Mouse (Mus musculus): ENCODE measurements around the gene Nubp1. TPM values are rescaled to one million over a fixed set of nuclear protein-coding genes. Genes with fewer than 3 reads are reported as not detected.

The Nubp1 gene
- total RNA-seq, 2 experiments from 2014 or later: 7.7 to 8.4 TPM

DNA sequence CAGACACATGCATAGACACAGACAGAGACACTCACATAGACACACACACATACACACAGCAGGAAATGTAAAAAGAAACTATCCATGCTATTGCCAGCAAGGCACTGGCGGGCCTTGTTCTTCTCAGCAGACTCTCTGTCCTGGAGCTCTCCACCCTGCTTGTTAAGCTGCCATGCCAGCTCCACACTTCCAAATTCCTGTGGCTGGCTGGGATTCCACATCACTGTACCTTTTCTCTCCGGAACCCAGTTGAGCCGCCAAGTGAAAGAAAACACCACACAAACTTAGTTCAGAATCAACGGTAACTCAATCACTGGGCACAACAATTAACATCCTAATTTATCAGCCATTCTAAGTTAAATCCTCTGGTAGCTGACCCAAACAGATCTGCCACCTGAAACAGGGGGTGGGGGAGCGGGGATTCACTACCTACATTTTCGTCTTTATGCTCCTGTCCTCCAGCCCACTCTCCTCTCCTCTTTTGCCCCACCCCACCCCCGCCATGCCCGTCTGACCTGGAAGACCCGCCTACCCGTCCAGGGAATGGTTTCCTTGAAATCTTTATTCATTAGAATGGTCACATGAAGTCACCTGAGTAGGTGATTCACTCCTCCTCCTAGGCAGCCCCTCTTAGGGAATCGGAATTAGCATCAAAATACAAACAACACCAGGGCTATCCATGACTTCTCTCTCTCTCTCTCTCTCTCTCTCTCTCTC is 55.8 kb downstream of the Nubp1 start:
- DNase-seq: no peak

- DNase-seq: no peak
These were observed 56.5 kb downstream of the Nubp1 start for GRCm38 (mm10) chr16:10468201-10468600.

DNA sequence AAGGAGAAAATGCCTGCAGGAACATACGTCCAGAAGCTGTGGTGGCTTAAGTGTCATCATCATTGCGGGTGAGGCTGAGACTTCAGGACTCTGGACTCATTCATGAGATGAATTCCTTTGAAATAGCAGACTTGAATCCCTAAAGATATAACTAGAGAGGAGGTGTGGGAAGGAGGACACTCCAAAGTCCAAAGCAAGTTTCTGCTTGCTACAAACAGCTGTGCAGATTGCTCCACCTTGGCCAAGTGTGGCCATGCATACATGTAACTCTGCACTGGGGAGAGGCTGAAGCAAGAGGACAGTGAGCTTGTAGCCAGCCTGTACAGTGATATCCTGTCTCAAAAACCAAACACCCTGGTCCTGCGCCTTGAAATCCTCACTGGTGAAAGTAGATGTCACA is 60.2 kb downstream of the Nubp1 start:
- DNase-seq: no peak

Other genes with a start within 250 kb of the Nubp1 start
- not detected for gene Rpl39l, start 241.7 kb upstream of the Nubp1 start, total RNA-seq (2021)
- gene Atf7ip2, start 219.2 kb upstream of the Nubp1 start, total RNA-seq (2021): not detected
- gene Emp2, start 98.0 kb upstream of the Nubp1 start, total RNA-seq (2021): 10 to 100 TPM; 31.4 to 34.6 TPM
- gene Tekt5, start 16.5 kb upstream of the Nubp1 start, total RNA-seq (2021): not detected
- gene Tvp23a, start 35.4 kb downstream of the Nubp1 start, total RNA-seq (2021): under 1 TPM; 0.10 to 0.26 TPM
- gene Ciita, start 68.1 kb downstream of the Nubp1 start, total RNA-seq (2021): 1 to 10 TPM; 1.3 to 3.9 TPM
- gene Dexi, start 131.1 kb downstream of the Nubp1 start, total RNA-seq (2021): 10 to 100 TPM; 29.7 to 33.3 TPM
- gene Clec16a, start 133.4 kb downstream of the Nubp1 start, total RNA-seq (2021): 10 to 100 TPM; 54.5 to 57.2 TPM

All from heart, adult 18-20 months (tissue).